Mouse (Mus musculus) neural tube, embryonic 10.5 days (tissue): ENCODE measurements at regions not wholly inside any gene's neighbourhood (a gene's known extent, or its start where the extent isn't known, plus 50 kb on each side); places are given as distances from the start of the nearest gene placed in this dataset.

Experiments
- DNase-seq: peaks from one replicate; pipeline ENCODE4 v3.0.0-alpha.2; 2017; ENCODE audit warnings: low spot score; ENCODE audit errors: extremely low spot score

GRCm38 (mm10) chr8:49946919-49947612 is 1103.3 kb upstream of the Tenm3 start:
- no peak for DNase-seq

- no peak for DNase-seq
Observed at GRCm38 (mm10) chr8:49932124-49932523, 1088.4 kb upstream of the Tenm3 start.

- DNase-seq = no peak
Observed at GRCm38 (mm10) chr8:49926402-49927172, 1082.8 kb upstream of the Tenm3 start.

GRCm38 (mm10) chr8:49905099-49905498 is 1061.3 kb upstream of the Tenm3 start:
- no peak for DNase-seq

GRCm38 (mm10) chr8:49902032-49902431 is 1058.3 kb upstream of the Tenm3 start:
- DNase-seq = no peak

GRCm38 (mm10) chr8:49901601-49902000 is 1057.8 kb upstream of the Tenm3 start:
- peak; percentile 35 for DNase-seq
